Mouse (Mus musculus) thymus, postnatal 36 days (tissue): ENCODE results near the gene Bst1.

Experiments
- DNase-seq, 2 experiments: peaks; one replicate each; pipeline ENCODE4 v3.0.0; 2022; ENCODE audit warnings: mixed read lengths in 2 of 2

Bst1 gene

GRCm38 (mm10) chr5:43814536-43814935, 4.1 kb upstream of the Bst1 start:
- DNase-seq, result no peak

- no peak for DNase-seq
Measured at GRCm38 (mm10) chr5:43815769-43816168, 2.9 kb upstream of the Bst1 start.

DNA sequence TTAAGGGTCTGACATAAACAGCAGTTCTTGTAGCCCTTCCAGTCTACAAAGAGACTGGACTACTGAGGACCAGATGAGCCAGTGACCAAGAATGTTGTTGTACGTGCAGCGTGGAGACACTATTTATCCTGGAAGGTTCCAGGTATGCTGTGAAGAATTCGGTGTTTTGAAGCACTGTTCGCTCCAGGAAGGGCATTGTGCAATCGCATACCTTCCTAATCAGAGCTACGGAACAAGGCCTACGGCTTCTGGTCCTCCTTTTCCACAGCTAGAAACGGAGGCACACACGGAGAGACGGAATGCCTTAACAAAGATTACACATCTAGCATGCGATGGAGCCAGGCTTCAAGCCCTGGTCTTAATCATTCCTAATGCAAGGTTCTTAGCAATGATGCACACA, 2.1 kb downstream of the Bst1 start:
- no peak for DNase-seq

GRCm38 (mm10) chr5:43821538-43821937, 2.9 kb downstream of the Bst1 start, which contains the start of gene Fbxl5:
Fbxl5 (minus strand) TSS chr5:43821638.
- DNase-seq, result no peak

DNA sequence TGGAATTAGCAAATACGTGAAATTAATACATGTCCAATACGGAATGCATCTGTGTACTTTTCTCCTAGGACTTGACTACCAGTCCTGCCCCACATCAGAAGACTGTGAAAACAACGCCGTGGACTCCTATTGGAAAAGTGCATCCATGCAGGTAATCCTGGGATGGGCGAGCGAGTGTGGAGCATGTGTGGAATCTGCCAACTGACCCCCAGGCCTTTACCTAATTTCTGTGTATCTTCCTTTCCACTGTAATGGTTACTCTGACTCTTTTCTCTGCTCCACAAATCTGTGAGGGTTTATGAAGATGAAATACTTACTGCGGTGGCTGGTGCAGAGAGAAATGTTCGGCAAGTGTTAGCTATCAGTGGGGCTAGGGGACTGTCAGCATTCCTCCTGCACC, 3.5 kb downstream of the Bst1 start:
- no peak for DNase-seq

DNA sequence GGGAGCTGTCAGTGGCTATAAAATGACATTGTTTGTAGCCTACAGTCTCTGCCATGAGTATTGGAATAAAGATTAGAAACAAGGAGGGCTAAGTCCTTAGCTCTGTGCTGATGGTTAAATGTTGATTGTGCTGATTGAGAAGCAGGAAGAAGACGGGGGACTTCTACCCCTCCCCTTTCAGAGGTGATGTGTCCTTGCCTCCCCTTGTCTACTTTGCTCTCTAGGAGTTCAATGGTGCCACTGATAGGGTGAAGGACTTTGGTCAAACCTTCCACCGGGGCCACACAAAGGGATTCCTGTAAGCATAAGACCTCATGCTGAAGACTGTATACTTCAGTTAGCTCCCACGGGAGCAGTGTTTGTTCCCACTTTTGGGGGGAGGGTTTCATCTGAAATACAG, 4.1 kb downstream of the Bst1 start:
- no peak for DNase-seq

DNA sequence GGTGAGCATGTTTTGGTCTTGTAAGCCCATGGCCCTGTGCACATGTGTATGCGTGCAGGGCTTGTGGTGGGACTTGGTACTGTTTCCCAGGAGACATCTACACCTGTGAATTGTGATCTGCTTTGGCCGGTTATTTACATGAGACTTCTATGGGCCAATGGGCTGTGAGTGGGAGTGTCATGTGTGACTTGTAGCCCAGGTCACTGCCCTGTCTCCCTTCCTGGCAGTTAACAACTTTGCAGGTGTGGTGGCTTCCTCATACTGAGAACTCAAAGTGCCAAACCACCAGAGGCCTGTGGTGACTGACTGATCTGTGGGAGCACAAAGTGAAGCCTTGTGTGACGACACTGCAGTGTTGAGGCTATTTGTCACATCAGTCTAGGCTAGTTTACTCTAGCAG, 5.9 kb downstream of the Bst1 start:
- peak; percentile 67 to 82 for DNase-seq

- DNase-seq, result no peak
Measured at GRCm38 (mm10) chr5:43826883-43827282, 8.2 kb downstream of the Bst1 start.

- DNase-seq, result no peak
Measured at GRCm38 (mm10) chr5:43827366-43827765, 8.7 kb downstream of the Bst1 start.

DNA sequence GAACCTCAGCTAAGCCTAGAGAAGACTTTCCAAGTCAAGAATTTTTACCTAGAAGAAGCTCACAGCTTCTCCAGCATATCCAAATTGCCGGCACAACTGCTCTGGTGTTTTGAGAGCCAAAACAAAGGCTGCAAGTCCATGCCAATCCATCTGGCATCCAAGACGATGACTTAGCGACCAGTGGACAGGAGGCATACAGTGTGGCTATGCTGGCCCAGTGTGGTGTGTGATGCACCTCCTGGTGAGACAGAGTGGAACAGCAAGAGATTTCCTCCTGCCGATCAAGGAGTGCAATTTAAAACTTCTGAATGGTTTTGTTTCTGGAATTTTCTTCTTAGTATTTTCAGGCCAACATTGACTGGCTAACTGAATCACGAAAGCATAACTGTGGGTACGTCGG, 17.9 kb downstream of the Bst1 start:
- no peak for DNase-seq

DNA sequence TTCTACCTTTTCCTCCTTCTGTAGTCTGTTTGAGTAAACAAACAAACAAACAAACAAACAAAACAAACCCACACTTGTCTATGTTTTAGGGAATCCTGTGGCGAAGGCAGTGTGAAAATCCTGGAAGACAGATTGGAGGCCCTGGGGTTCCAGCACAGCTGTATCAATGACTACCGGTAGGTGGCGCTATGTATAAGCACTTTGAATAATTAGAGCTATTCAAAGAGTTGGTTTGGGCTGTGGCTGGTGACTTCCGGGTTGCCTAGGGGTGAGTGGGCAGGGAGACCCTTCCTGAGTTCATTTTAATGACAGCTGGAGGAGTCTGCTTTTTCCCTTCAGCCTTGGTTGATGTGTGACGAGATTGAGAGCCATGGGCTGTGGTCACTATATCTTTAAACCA, 18.7 kb downstream of the Bst1 start:
- DNase-seq, result peak; percentile 35 to 43

DNA sequence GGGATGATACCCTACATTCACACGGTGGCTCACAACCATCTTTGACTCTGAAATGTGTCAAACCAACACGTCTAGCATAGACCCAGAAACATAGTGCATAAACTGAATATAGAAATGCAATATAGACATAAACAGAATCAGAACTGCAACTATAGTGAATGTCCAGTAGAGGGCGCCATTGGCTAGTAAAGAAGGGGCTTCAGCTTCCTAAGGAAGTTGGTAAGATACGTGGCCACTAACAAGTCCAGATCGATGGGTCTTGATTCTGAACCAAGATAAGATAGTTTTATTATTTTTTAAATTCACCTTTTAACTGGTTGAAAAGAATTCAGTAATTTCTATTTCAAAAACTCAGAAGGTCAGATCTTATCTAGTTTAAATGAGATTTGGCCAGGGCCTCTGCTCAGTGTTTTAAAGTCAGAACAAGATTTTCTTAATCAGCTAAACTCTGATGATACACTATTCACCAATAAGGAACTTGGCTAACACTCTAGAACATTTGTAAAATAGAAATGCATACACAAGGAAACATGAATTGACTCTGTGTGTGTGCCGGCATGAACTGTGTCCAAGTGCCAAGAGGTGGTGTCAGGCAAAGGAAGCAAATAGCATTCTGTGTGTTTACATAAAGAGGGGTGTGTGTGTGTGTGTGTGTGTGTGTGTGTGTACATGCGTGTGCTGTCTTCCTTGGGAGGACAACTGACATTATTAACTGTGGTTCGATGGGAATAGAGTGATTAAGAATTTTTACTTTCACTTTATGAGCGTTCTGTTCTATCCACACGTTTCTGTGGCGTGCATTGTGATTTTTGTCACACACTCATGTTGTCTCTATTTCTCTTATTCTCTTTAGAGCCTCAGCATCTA, 22.7 kb downstream of the Bst1 start:
- no peak for DNase-seq

DNA sequence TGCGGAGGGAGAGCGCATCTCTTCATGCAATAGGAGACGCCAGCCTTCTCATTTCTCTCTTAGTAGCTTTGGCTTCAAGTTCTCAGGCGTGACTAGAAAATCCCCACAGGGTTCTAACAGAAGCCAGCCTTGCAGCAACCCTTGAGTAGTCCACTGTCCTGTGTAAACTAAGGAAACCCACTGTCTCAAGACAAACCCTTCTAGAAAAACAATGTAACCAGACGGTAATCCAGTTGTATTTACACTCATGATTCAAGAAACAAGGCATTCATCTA, 23.3 kb downstream of the Bst1 start:
- no peak for DNase-seq

DNA sequence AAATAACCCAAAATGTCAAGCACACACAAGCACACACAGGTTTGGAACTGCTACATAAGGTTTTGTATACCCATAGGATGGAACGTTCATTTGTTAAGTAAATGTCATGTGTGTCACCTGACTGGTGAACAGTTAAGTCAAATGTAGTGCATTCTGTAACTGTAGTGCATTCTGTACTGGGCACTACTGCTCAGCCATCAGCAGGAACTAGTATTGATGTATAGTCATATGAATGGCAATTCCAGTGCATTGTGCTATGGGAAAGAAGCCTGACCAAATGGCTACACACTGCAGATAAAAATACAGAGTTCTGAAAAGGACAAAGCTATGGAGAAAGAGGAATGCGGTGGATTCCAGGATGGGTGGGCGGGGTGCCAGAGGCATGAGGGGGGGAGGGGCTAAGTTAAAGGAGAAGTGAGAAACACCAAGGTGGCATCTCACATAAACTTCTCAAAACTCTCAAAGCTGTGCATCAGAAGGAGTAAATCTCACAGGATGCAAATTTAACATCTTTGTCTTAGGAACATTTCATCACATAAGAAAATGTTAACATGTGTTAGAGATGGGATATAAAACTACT, 24.0 kb downstream of the Bst1 start:
- DNase-seq, result no peak

- no peak for DNase-seq
Measured at GRCm38 (mm10) chr5:43845083-43845482, 26.4 kb downstream of the Bst1 start.

GRCm38 (mm10) chr5:43845646-43846045, 27.0 kb downstream of the Bst1 start:
- no peak for DNase-seq

DNA sequence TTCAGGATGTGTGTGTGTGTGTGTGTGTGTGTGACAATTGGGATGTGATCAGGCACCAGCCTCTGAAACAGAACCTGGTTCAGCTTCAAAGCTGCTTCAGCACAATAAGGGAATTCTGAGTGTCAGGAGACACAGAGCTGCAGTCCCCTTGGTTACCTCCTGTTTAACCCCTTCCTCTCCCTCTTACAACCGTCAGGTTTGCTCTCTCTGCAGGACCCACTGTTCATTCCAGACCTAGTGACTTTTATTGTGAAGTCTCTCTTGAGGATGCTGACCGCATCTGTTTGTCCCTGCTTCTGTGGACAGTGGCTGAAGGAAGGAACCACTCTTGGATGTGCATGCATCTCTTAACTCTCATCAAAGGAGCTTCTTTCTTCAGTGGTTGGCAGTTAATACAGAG, 27.5 kb downstream of the Bst1 start:
- no peak for DNase-seq

DNA sequence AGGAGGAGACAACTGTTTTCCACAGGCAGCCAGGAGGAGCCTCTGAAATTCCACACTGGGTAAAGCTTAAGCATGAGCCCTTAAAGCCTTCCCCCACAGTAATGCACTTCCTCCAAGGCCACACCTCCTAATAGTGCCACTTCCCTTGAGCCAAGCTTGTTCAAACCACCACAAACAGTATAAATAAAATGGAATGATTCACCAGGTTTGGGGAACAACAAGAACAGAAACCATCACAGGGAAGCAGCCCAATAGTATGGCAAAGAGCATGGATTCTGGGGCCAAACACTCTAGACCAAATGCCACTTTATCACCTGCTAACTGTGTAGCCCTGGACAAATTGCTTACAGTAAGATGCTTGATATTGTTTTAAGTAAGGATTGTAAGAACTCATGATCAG, 28.9 kb downstream of the Bst1 start:
- DNase-seq, result no peak

DNA sequence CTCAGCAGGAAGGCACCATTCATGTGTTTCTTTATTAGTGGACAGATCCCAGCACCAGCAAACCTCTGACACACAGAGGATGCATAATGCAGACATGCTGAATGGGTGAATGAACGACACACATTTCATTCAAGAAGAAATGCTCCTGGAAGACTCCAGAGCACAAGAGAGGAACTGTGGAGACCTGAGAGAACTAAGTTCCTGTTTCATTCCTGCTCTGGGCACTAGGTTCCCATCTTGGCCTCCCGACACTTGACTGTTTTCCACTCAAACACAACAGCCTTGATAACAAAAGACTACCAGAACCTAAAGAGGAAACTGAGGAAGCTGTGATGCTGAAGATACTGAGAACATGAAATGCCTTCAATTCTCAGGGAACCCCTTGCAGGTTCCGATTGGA, 29.6 kb downstream of the Bst1 start:
- no peak for DNase-seq

DNA sequence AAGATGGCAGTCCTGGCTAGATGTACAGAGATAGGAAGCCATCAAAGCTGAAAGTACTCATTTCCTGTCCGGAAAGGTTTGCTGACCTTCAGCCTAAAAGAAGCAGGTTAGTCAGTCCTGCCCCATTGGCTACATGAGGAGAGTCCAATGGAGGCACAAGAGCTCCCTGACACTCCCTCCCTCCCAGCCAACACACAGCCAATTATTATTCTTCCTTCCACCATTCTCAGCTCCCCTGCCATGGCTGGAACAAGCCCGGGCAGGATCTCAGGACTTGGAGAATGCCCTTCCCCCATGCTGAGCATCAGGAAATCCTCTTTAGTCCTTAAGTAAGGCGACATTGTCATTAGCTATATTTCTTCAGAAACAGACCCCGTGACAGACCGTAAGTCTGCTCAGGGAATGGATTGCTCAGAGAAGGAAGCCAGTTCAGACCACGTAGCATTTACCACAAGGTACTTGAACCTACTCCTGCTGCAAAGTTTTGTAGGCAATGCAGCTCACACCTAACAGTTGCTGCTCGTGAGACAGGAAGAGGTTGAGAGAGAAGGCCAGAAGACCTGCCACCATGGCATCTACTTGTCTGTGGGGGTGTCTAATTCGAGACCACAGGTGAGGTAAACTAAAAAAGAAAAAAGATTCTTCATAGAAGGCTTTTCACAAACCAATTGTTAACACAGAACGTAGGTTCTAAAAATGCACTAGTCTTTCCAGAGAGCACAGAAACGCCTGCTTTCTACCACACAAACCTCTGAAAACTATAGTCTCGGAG, 34.6 kb downstream of the Bst1 start:
- no peak for DNase-seq

GRCm38 (mm10) chr5:43853868-43854488, 35.3 kb downstream of the Bst1 start:
- DNase-seq, result no peak

DNA sequence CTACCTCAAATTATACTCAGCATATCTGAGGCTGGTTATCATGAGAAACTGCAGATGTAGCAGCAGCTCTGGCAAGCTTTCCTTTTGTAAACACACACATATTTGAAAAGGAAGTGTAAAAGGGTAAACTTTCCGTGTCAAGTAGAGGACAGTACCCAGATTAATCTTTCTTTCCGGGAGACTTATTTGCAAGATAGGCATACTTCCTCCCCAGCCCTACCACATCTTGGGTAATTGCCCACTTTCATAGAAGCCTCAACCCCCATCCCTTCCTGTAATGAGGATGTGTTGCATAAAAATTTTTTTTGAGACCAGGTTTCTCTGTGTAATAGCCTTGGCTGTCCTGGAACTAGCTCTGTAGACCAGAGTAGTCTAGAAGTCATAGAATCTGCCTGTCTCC, 37.1 kb downstream of the Bst1 start:
- DNase-seq, result no peak

DNA sequence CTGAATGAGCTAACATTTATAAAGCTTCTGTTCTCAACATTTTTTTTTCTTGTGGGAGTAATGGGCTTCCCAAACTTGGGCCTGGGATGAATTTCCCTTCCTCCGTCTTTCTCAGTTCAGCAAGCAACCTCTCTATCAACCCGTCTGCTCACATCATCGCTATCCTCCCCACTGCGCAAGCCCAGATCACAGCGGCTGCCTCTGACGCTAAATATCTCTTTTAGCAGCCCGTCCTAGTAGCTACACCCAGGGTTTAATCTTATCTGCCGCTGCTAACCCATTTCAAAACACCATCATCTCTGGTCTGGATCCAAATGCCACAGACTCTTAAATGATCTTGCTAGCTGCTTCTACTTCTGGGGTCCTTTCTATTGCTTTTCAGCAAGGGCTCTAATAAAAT, 41.0 kb downstream of the Bst1 start:
- DNase-seq, result no peak

- no peak for DNase-seq
Measured at GRCm38 (mm10) chr5:43860096-43860495, 41.4 kb downstream of the Bst1 start.
